Mouse (Mus musculus) spleen, embryonic (tissue): ENCODE measurements around the gene Fhl3.

Source experiments
- CTCF ChIA-PET: fragments of 350-600 bp; sonication (Branson Sonifier 250); formaldehyde crosslinking; loops from one replicate; lab custom pipeline; 2022; lab: Charles Lee

Gene Fhl3

GRCm38 (mm10) chr4:124752281-124753199 lies 52.0 kb downstream of the Fhl3 start:
- CTCF ChIA-PET = interaction anchor here (0.7 kb wide), 1 partner anchor 58 kb away, joined by 3 read pairs; no protein-coding TSS in a partner anchor

DNA sequence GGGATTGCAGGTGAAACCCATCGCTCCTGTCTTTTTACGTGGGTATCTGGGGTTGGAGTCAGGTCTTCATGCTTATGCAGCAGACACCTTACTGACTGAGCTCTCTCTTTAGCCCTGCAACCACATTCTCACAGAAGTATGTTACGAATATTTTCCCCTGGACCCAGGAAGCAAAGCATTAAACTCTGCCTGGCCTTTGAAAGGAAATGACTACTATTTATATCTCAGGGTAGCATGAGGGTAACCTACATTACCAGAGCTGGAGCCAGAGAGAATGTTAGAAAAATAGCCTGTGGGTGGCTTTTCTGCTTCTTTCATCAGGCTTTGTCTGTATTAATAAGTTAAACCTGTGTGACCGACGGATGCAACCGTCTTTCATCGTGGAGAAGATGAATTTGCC lies 55.0 kb downstream of the Fhl3 start:
- CTCF ChIA-PET = interaction anchor here (0.5 kb wide), 1 partner anchor 83 kb away, joined by 8 read pairs; no protein-coding TSS in a partner anchor
